Mouse (Mus musculus): Measurements from ENCODE around the gene Ube2i.
"Not testable (repeated sequence)": the region's sequence is repeated elsewhere in the genome, so short reads cannot be mapped to it uniquely, and the experiment has no call there.

Ube2i gene

GRCm38 (mm10) chr17:25252643-25253042, 21.8 kb downstream of the Ube2i start:
- no peak for DNase-seq

GRCm38 (mm10) chr17:25250181-25250835, 24.1 kb downstream of the Ube2i start:
- DNase-seq = no peak

DNA sequence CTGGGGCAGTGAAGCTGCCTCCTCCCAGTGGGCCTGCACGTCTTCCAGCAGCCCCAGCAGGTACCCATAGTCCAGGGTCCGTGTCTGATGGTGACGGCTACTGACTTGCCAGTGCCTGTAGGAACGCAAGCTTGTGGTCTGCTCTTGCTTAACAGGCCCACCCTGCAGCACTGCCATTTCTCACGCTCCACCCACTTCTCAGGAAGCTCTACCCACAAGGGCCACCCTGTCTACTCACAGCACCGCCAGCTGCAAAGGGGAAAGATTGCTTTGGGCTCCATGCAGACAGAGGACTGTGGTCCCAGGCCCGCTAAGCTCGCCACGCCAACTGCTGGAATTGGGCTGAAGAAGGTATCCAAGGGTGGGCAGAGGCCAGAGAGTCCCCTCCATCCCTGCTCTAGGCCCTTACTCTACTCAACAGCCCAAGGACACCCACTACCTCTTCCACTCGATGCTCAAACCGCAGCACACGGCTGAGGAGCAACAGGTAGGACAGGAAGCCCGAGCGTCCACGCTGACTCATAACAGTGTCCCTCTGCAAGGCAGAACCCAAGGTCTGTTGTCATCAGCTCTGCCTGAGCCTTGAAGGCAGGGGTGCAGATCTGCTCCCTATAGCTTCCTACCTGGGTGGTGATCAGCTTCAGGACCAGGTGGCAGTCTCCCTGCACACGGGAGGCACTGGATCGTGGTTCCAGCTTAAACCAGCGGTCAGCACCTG, 26.2 kb downstream of the Ube2i start:
- DNase-seq = no peak

DNA sequence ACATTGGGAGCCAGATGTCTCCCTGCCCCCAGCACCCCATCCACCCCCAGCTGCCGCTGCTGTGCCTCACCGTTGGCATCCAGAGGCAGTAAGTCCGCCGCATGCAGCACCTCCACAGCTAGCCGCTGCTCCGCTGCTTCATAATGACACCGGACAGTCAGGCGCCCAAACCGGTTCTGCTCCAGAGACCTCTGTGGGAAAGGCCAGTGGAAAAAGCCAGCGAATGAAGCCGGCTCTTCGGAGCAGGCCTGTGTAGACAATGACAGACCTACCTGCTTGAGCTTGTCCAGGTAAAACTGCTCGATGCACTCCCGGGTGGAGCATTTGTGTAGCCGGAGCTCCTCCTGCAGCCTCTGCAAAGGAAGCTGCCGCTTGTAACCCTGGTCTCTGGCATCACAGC, 30.2 kb downstream of the Ube2i start:
- peak; percentile 35 for DNase-seq

- peak; percentile 28 for DNase-seq
These were observed 31.2 kb downstream of the Ube2i start for GRCm38 (mm10) chr17:25243131-25243780.

GRCm38 (mm10) chr17:25239695-25240636, 34.5 kb downstream of the Ube2i start, which contains the start of the genes Gnptg and Tsr3:
Gene Gnptg, minus strand, starts transcription at chr17:25240124.
Gene Tsr3, plus strand, starts transcription at chr17:25240170.
- peak; percentile 92 for DNase-seq

- no peak for DNase-seq
These were observed 38.8 kb downstream of the Ube2i start for GRCm38 (mm10) chr17:25235635-25236034.

- not testable (repeated sequence) for DNase-seq
These were observed 42.8 kb downstream of the Ube2i start for GRCm38 (mm10) chr17:25231621-25232020.

DNA sequence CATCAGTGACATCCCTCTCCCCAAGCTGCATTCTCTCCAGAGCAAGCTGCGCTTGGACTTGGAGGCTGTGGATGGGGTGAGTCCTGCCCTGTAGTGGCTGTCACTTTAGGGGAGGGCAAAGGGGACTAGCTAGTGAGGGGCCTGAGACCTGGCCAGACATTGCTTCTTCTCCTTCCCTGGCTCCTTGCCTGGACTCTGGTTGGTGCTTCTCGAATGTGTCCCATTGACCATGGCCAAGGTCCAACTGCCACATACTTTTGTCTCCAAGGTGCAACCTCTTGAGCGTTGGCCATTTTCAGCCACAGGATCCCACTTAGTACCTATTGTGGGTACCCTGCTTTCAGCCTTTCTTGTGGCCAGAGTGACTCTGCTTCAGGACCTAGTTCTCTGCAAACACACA, 43.7 kb downstream of the Ube2i start:
- DNase-seq = peak; percentile 53

DNA sequence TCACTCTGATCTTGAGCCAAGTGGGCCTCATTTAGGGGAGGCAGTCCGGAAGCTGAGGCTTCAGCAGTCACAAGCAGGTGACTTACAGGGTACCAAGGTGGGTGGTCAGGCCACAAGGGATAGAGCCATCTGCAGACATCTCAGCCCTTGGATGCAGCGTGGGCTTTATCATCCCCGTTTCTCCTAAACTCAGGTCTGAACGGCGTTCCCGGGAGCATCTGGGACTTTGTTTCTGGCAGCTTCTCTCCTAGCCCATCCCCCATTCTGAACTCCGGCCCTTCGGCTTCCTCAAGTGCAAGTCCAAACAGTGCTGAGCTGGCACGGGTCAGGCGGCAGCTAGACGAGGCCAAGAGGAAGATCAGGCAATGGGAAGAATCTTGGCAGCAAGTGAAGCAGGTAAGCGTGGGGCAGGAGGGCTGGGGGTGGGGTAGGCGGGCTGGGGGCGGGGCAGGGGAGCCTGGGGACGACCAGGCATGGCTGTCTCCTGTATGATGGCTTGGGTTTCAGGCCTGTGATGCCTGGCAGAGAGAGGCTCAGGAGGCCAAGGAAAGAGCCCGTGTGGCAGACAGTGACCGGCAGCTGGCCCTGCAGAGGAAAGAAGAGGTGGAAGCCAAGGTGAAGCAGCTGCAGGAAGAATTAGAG, 44.3 kb downstream of the Ube2i start:
- not testable (repeated sequence) for DNase-seq

GRCm38 (mm10) chr17:25227991-25228390, 46.4 kb downstream of the Ube2i start:
- DNase-seq = peak; percentile 34

- no peak for DNase-seq
These were observed 48.8 kb downstream of the Ube2i start for GRCm38 (mm10) chr17:25225659-25226058.

DNA sequence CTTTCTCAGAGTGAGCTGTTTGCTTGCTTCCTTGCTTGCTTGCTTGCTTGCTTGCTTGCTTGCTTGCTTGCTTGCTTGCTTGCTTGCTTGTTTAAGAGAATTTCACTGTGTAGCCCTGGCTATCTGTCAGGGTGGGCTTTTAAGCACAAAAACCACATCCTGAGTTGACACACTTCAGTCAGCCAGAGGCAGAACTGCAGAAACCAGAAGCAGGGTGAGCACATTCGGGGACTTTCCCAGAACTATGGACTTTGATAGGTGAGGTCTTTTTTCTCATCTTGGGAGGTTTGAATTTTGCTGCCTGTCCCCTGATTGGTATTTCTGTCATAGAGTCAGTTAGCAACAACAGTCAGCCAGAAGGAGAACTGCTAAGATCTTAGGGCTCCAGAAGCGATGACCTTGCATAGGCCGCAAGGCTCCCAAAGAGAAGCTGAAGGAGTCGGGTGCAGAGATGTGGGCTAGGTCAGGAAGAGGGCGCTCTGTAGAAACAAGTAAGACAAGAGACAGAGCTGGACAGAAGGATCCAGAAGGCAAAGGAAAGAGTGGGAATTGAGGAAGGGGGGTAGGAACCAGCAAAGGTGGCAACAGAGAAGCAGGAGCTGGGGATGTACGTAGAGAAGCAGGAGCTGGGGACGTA, 49.7 kb downstream of the Ube2i start:
- DNase-seq = no peak

GRCm38 (mm10) chr17:25222951-25223601, 51.3 kb downstream of the Ube2i start:
- DNase-seq = no peak

GRCm38 (mm10) chr17:25222504-25222940, 51.9 kb downstream of the Ube2i start:
- not testable (repeated sequence) for DNase-seq

GRCm38 (mm10) chr17:25221821-25222503, 52.5 kb downstream of the Ube2i start:
- peak; percentile 84 for DNase-seq

DNA sequence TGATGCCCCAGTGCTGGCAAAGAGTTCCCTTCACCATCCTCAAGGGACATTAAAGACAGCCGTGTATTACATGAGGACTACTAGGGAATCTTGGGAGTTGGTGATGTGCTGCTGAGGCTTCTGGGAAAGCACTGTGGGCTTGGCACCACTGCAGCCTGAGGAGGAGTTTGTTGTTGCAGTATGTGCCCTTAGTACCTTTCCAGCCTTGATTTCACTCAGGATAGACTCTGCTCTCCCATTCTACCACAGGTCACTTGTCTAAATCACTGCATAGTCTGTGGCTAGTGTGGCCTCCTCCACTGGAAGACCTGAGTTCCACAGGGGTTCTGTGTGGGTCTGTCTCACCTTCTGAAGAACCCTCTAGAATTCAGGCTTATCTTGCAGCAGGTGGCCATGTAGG, 53.7 kb downstream of the Ube2i start:
- no peak for DNase-seq

DNA sequence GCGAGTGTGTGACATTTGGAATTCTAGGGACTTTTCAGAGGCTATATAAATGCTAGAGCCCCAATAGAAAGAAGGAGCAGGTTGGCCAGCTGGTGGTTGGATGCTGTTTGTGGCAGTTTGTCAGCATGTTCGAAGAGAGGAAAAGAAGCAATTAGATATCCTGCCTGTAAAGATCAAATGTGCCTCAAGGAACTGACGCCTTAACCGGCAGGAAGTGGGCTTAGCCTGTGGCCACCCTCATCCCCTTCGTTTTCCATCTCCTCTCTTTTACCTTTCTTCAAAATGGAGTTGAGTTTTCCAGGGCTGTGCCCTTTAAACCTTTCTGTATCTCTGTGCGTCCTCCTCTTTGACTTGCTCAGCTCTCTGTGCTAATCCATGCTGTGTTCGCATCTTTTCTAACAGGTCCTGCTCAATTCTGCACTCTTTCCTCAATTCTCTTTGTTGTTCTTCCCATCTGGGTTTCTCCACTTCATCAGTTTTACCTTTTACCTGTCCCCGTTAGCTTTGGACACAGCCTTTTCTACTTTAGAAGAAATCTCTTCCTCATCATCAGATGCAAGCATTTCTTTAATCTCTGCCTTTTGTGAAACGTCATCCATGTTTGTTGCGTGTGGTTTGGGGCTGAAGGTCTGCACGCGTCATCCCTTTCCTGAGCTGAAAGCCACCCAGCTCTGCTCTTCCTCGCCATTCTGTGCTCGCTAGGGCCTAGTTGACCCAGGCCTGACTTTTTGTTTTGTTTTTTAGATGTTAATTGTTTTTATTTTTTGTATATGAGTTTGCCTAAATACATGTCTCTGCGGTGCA, 54.7 kb downstream of the Ube2i start:
- no peak for DNase-seq

- DNase-seq = no peak
These were observed 55.5 kb downstream of the Ube2i start for GRCm38 (mm10) chr17:25218967-25219366.

Measured in kidney, postnatal 10 days (tissue).